Mouse (Mus musculus) activated CD4-positive, CD25-positive, alpha-beta regulatory T cell, adult 9 weeks (primary cell): ENCODE data around the gene Cers5. TPM values are rescaled to one million over a fixed set of nuclear protein-coding genes. Genes with fewer than 3 reads are reported as not detected.

Experiments used
- polyA plus RNA-seq: library from polyadenylated mRNA; unstranded; fragments of 100-300 nt; shearing (Covaris generic); gene quantifications from one replicate; pipeline ENCODE4 v1.2.1, GENCODE M21; 2017

Gene Cers5
- polyA plus RNA-seq = 81.5 TPM

DNA sequence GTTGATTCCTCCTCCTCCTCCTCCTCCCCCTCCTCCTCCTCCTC is at the start of gene Cers5:
Cers5 (minus strand) TSS at position 5 of the 44 bp plus-strand sequence.

DNA sequence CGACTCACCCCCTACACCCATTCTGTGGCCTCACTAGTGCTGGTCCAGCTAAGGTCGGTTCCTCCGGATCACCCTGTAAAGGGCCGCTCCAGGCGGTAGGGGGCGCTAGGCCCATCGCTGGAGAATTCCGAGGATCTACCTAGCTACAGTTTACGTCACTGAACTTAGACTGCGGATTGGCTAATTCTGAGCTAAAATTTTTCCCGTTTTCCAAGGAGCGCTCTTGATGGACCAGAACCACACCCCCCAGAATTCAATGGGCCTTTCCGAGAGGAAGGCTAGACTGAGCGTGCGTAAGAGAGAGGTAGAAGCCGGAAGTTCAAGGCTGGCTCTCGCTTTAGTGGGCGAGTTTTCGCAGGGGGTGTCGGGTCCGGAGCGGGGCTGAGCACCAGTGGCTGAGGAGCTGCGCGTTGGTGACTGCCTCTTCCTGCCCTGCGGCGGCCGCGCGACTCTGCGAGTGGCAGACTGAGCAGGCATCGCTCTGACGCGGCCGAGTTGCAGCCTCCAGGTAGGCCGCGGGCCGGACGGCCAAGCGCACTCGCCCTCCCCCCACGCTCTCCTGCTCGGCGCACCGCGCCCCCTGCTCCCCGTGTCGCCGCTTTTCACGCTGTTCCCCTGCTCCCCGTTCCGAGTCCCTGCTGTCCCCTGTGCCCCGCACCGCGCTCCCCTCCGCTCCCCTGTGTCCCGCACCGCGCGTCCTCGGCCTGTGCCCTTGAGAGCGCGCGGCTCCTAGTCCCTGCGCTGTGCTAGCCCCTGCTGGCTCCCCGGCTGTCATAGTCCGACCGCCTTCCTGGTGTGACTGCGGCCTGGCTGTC is 47.1 kb downstream of the Cers5 start, which contains the start of gene Cox14:
Cox14 (plus strand) TSS at position 278 of the 815 bp plus-strand sequence.

DNA sequence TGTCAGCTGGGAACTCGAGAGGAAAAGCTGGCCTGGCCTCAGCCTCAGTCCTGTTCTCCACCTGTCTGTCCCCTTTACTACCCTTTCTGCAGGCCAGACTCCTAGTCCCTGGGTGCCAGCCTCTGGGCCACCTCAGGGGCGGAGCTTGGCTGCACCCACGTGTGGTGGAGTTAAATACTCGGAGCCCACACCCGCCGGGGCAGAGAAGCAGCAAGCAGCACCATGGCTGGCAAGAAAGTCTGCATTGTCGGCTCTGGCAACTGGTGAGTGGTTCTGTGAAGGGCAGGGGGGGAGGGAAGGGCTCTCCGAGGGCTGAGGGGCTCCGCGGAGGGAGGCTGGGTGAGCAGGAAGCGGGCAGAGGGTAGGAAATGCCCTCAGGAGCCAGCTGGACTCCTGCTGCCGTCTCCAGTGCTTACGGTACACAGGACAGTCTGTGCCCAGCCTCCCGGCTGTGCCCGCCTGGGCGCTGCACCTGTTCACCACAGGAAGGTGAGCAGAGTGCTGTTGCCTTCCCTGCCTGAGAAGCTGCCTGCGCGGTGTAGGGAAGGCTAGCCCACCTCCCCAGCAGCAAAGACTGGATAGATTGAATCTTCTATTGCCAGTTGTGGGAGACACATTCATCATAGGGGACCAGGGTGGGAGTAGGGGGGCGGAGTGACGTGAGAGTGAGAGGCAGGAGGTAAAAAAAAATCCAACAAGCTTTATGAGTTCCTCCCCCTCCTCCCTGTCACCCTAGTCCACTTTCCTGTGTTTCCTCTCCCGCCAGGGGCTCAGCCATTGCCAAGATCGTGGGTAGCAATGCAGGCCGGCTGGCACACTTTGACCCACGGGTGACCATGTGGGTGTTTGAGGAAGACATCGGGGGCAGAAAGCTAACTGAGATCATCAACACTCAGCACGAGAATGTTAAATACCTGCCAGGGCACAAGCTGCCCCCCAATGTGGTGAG is 55.0 kb downstream of the Cers5 start, which contains the start of gene Gpd1:
Gpd1 (plus strand) TSS at position 130 of the 949 bp plus-strand sequence.

DNA sequence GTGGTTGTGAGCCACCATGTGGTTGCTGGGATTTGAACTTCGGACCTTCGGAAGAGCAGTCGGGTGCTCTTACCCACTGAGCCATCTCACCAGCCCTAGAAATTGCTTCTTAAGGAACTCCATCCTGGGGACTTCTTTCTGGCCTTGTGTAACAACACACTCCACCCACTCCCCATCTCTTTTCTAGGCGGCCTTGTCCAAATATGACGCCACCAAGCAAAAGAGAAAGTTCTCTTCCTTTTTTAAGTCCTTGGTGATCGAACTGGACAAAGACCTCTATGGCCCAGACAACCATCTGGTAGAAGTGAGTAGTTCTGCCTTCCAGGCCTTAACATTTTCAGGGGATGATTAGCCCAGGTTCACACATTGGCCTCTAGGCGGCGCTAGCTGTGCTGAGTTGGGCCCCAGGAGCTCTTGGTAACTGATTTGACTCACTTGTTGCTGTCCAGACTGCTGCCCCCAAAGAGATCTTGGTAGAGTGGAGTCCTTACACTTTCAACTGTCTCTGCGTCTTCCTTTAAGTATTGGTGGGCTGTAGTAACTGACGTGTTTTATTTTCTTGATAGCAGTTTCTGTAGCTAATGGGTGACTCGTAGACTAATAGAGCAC is 67.1 kb downstream of the Cers5 start, which contains the start of gene Gm17349:
Gm17349 (minus strand) TSS at position 51 of the 609 bp plus-strand sequence.

DNA sequence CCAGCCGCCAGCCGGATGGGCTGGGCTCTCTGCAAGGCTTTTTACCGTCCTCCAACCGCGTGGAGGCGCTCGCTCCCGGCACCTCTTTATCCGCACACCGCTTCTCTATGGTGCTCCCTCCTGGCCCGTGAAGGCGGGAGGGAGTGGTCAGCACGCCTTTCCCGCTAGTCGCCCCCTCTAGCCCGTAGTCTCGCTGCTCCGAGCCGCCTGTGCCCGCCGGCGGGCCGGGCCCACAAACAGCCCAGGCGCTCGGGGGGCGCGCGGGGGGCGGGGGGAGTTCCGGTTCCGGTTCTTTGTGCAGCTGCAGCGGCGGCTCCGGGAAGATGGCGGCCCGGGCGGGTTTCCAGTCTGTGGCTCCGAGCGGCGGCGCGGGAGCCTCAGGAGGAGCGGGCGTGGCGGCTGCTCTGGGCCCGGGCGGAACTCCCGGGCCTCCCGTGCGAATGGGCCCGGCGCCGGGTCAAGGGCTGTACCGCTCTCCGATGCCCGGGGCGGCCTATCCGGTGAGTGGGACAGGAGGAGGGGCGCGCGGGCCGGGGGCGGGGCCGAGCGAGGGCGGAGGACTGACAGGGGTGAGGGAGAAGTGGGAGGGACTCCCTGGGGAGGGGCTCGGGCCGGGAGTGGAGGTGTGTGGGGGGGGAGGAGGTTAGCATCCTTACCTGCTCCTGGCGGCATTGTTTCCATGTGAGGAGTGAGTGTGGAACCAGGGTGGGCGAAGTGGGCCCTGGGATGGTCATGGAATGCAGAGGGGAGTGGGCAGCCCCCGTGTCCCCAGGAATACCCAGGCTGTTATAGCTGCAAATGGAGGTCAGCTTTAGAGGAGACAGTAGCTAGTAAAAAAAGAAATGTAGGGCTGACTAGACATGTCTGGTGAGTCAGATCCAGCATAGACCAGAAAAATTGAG is 70.4 kb downstream of the Cers5 start, which contains the start of gene Smarcd1:
Smarcd1 (plus strand) TSS at position 131 of the 902 bp plus-strand sequence.

Other genes starting within 250 kb of the Cers5 start
- gene Faim2, start 244.7 kb downstream of the Cers5 start, polyA plus RNA-seq = not detected
- not detected for gene Aqp2, start 193.8 kb downstream of the Cers5 start, polyA plus RNA-seq
- gene Aqp5, start 182.1 kb downstream of the Cers5 start, polyA plus RNA-seq = not detected
- gene Aqp6, start 171.5 kb downstream of the Cers5 start, polyA plus RNA-seq = not detected
- gene Racgap1, start 121.2 kb downstream of the Cers5 start, polyA plus RNA-seq = 32.0 TPM
- 0.40 TPM for gene Asic1, start 102.5 kb downstream of the Cers5 start, polyA plus RNA-seq
- 12.3 TPM for gene Smarcd1, start 70.8 kb downstream of the Cers5 start, polyA plus RNA-seq
- not detected for gene Gm17349, start 67.4 kb downstream of the Cers5 start, polyA plus RNA-seq
- gene Gpd1, start 55.4 kb downstream of the Cers5 start, polyA plus RNA-seq = not detected
- 176 TPM for gene Cox14, start 47.3 kb downstream of the Cers5 start, polyA plus RNA-seq
- gene Lima1, start 102.6 kb upstream of the Cers5 start, polyA plus RNA-seq = 4.7 TPM
- gene Fam186a, start 194.2 kb upstream of the Cers5 start, polyA plus RNA-seq = not detected
- 73.9 TPM for gene Larp4, start 197.2 kb upstream of the Cers5 start, polyA plus RNA-seq